Mouse (Mus musculus): ENCODE measurements around the gene Ikbke. TPM values are rescaled to one million over a fixed set of nuclear protein-coding genes. Genes with fewer than 3 reads are reported as not detected.
"Not testable (repeated sequence)": the region's sequence is repeated elsewhere in the genome, so short reads cannot be mapped to it uniquely, and the experiment has no call there.

Gene Ikbke
- polyA plus RNA-seq, 1 experiment: 129 TPM

DNA sequence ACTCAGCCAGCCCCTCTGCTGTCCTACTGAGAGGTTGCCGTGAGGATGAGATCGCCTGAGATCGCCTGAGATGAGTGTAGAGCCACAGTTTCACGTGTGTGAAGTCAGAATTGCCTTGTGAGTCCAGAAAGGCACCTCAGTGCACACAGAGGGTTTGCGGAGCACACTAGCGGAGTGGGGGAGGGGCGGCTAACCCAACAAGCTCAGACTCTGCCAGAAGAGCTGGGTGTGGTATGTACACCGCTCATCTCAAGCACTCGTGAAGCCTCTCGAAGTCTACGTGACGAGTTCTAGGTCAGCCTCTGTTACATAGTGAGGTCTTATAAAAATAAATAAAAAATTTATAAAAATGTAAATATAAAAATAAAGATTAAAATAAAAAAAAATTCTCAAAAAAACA is 15.5 kb downstream of the Ikbke start:
- Histone ChIP-seq H3K4me3 (ENCODE audit: control insufficient read depth, insufficient read depth, low read length) (no peak overlapping the region), H3K27me3 (ENCODE audit: control insufficient read depth, insufficient read depth, low read length) (no peaks in the 10 kb centered on the region), H3K27ac (ENCODE audit: control insufficient read depth, insufficient read depth, low read length) (no peak overlapping the region), H3K4me1 (replicated peaks; ENCODE audit: control insufficient read depth, insufficient read depth, low read length) (no peaks in the 10 kb centered on the region), H3K36me3 (ENCODE audit: control insufficient read depth, insufficient read depth, low read length) (peaks cover 40% of the 10 kb centered on the region)
- WGBS: 95% methylated on average over 12 of the region's 12 CpGs
- no peak for DNase-seq
- TF ChIP-seq POLR2A (IDR thresholded peaks at IDR 0.05; ENCODE audit: control insufficient read depth, extremely low read depth, insufficient read depth, low read length, poor library complexity) (no peak), CTCF (IDR thresholded peaks at IDR 0.05; ENCODE audit: borderline replicate concordance, control insufficient read depth, extremely low read depth, insufficient read depth, low read length, poor library complexity) (no peak)

DNA sequence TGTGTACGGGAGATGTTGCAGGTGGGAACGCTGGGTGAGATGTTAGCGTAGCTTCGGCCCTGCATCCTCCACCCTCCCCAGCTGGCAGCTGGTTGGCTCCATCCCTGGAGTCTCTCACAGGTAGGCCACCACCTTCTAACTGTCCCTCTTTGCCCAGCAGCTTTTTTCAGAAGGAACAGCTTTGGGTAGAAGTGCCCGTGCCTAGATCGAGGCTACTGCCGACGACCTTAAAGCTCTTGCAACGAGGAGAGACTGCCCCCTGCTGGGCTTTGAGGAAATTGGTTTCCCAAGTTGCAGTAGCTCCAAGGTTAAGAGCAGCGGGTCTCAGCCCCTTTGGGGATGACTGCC is 19.1 kb downstream of the Ikbke start:
- H3K4me1 ChIP-seq (replicated peaks; ENCODE audit: control insufficient read depth, insufficient read depth, low read length): no peaks in the 10 kb centered on the region
- H3K36me3 ChIP-seq (ENCODE audit: control insufficient read depth, insufficient read depth, low read length): peaks cover 43% of the 10 kb centered on the region
- no peak for TF ChIP-seq POLR2A (IDR thresholded peaks at IDR 0.05; ENCODE audit: control insufficient read depth, extremely low read depth, insufficient read depth, low read length, poor library complexity)
- peak; percentile 65; the same call in 1 of the 2 replicates for TF ChIP-seq CTCF (IDR thresholded peaks at IDR 0.05; ENCODE audit: borderline replicate concordance, control insufficient read depth, extremely low read depth, insufficient read depth, low read length, poor library complexity)
- H3K27me3 ChIP-seq (ENCODE audit: control insufficient read depth, insufficient read depth, low read length): no peaks in the 10 kb centered on the region
- no peak overlapping the region for H3K27ac ChIP-seq (ENCODE audit: control insufficient read depth, insufficient read depth, low read length)
- 50% methylated on average over 10 of the region's 10 CpGs for WGBS
- H3K4me3 ChIP-seq (ENCODE audit: control insufficient read depth, insufficient read depth, low read length): no peak overlapping the region
- peak; percentile 72 for DNase-seq

DNA sequence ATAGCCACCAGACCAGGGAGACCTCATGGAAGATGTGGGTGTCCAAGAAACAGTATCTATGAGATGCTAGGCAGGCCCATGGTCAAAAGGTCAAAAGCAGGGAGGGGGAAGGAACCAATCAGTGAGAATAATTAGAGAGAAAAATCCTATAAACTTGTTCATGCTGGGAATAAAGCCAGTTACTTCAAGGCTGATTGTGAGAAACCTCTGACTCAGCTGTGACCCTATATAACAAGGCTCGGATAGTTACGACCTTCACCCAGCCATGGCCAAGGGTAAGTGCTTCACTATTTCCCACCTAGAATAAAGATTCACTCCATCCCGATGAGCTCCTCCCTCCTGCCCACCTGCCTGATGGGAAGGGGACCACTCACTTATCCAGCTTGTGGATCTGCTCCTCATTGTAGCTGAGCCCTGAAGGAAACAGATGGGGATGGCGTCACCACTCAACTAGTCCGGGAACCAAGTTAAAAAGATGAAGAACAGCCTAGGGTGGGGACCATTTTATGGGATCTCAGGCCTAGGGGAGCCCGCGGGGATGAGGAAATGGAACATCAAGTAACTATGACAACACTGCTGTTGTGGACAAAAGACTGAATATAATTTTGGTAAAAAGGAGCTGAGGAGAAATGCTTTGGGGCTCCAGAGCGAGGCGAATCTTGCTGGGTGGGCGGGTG is 19.6 kb downstream of the Ikbke start:
- H3K36me3 ChIP-seq (ENCODE audit: control insufficient read depth, insufficient read depth, low read length): peaks cover 46% of the 10 kb centered on the region
- no peak for TF ChIP-seq POLR2A (IDR thresholded peaks at IDR 0.05; ENCODE audit: control insufficient read depth, extremely low read depth, insufficient read depth, low read length, poor library complexity)
- TF ChIP-seq CTCF (IDR thresholded peaks at IDR 0.05; ENCODE audit: borderline replicate concordance, control insufficient read depth, extremely low read depth, insufficient read depth, low read length, poor library complexity): no peak
- no peak for DNase-seq
- H3K27ac ChIP-seq (ENCODE audit: control insufficient read depth, insufficient read depth, low read length): no peak overlapping the region
- no peaks in the 10 kb centered on the region for H3K4me1 ChIP-seq (replicated peaks; ENCODE audit: control insufficient read depth, insufficient read depth, low read length)
- no peaks in the 10 kb centered on the region for H3K27me3 ChIP-seq (ENCODE audit: control insufficient read depth, insufficient read depth, low read length)
- no peak overlapping the region for H3K4me3 ChIP-seq (ENCODE audit: control insufficient read depth, insufficient read depth, low read length)
- WGBS: 93% methylated on average over 10 of the region's 10 CpGs

DNA sequence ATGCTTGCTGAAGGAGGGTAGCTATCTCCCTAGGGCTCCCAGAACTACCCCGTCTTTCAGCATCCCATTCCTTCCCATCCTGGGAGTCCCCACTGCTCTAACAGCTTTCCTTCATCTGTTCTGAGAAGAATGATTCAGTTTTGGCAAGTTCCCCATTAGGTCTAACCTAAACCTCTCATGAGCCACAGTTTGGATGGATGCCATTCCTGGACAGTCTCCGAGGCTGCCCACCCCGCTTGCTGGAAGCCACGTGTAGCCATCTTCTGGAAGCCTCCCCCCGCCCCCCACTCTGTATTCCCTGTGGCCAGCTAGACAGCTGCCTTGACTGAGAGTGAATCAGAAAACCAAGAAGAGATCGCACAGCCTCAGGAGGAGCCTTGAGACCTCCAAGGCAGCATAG is 22.1 kb downstream of the Ikbke start:
- Histone ChIP-seq H3K27ac (ENCODE audit: control insufficient read depth, insufficient read depth, low read length) (no peak overlapping the region), H3K4me3 (ENCODE audit: control insufficient read depth, insufficient read depth, low read length) (no peak overlapping the region), H3K36me3 (ENCODE audit: control insufficient read depth, insufficient read depth, low read length) (peaks cover 45% of the 10 kb centered on the region), H3K27me3 (ENCODE audit: control insufficient read depth, insufficient read depth, low read length) (no peaks in the 10 kb centered on the region), H3K4me1 (replicated peaks; ENCODE audit: control insufficient read depth, insufficient read depth, low read length) (no peaks in the 10 kb centered on the region)
- 96% methylated on average over 6 of the region's 6 CpGs for WGBS
- TF ChIP-seq CTCF (IDR thresholded peaks at IDR 0.05; ENCODE audit: borderline replicate concordance, control insufficient read depth, extremely low read depth, insufficient read depth, low read length, poor library complexity): no peak
- TF ChIP-seq POLR2A (IDR thresholded peaks at IDR 0.05; ENCODE audit: control insufficient read depth, extremely low read depth, insufficient read depth, low read length, poor library complexity): no peak
- DNase-seq: no peak

DNA sequence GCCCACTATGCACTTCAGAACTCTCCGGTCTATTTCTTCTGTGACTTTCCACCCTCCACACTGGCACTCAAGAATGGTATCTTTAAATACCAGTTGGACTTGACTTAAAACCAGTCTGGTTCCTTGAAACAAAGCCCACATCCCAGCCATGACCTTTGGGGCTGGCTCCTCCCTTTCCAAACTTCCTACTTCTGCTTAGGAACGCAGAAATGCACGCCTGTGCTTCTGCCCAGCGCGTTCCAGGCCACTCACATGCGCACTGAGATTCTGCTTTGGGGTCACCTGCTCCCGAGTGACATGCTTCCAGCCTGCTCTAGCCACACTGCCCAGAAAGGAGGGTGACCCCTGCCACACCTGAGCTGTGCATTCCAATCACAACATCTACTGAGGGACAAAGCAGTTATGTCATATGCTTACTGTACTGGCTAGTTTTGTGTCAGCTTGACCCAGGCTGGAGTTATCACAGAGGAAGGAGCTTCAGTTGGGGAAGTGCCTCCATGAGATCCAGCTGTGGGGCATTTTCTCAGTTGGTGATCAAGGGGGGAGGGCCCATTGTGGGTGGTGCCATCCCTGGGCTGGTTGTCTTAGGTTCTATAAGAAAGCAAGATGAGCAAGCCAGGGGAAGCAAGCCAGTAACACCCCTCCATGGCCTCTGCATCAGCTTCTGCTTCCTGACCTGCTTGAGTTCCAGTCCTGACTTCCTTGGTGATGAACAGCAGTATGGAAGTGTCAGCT is 26.7 kb downstream of the Ikbke start:
- DNase-seq; H3K27me3 ChIP-seq (ENCODE audit: control insufficient read depth, insufficient read depth, low read length); H3K4me3 ChIP-seq (ENCODE audit: control insufficient read depth, insufficient read depth, low read length); H3K4me1 ChIP-seq (replicated peaks; ENCODE audit: control insufficient read depth, insufficient read depth, low read length); H3K27ac ChIP-seq (ENCODE audit: control insufficient read depth, insufficient read depth, low read length): not testable (repeated sequence)
- peaks cover 30% of the 10 kb centered on the region for H3K36me3 ChIP-seq (ENCODE audit: control insufficient read depth, insufficient read depth, low read length)
- WGBS: 55% methylated on average over 7 of the region's 7 CpGs

DNA sequence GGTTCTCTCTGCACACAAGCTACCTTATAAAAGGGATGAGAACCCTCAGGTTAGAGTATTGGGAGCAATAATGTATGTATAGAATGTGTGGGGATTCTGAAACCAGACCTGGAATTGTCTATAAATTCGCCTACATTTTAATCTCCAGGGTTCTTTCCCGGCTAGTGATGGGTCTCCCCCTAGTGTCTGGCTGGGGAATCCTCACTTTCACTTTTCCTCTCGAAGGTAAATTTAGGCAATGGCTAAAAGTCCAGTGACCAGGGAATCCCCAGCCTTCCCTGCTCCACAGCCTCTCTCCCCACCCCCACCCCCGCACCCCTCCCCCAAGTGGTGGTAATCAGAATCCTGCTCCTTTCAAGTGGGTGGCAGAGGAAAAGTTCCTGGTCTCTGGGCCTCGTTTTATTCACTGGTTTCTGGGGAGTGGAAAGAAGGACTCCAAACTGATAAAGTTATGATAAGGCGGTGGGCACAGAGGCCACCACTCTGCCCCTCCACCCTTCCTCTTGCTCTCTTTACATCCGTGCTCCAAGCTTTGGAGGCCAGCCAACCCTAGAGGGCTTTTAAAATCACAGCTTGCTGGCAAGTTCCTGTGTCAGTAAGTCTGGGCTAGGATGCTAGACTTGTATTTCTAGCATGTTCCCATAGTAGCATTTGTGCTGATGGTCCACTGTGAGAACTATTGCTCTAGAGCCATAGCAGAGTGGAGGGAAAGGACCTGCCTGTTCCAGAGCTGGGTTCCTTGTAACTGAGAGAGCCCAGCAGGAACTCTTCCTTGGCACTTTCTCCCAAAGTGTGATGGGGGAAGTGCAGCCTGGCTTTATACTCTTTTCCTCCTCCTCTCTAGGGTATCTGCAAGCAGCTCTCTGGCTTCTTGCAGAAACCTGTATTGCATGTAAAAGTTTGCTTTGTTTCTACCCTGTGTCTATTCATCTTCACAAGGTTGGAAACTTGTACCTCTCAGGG is 32.7 kb downstream of the Ikbke start:
- H3K27ac ChIP-seq (ENCODE audit: control insufficient read depth, insufficient read depth, low read length): no peak overlapping the region
- 6% methylated on average over 7 of the region's 7 CpGs for WGBS
- H3K4me1 ChIP-seq (replicated peaks; ENCODE audit: control insufficient read depth, insufficient read depth, low read length): peaks cover 15% of the 10 kb centered on the region
- H3K36me3 ChIP-seq (ENCODE audit: control insufficient read depth, insufficient read depth, low read length): no peaks in the 10 kb centered on the region
- peaks cover 13% of the 10 kb centered on the region; the same call in 1 of the 2 replicates for H3K27me3 ChIP-seq (ENCODE audit: control insufficient read depth, insufficient read depth, low read length)
- DNase-seq: peak; percentile 32
- H3K4me3 ChIP-seq (ENCODE audit: control insufficient read depth, insufficient read depth, low read length): no peak overlapping the region
- TF ChIP-seq POLR2A (IDR thresholded peaks at IDR 0.05; ENCODE audit: control insufficient read depth, extremely low read depth, insufficient read depth, low read length, poor library complexity) (no peak), CTCF (IDR thresholded peaks at IDR 0.05; ENCODE audit: borderline replicate concordance, control insufficient read depth, extremely low read depth, insufficient read depth, low read length, poor library complexity) (no peak)
